Mouse (Mus musculus) G1E-ER4 (cell line): ENCODE results near the gene Gm42742. TPM values are rescaled to one million over a fixed set of nuclear protein-coding genes. Genes with fewer than 3 reads are reported as not detected.

ENCODE experiments used
- GATA1 ChIP-seq: IDR thresholded peaks from one replicate; pipeline ENCODE4 v1.8.0; 2012; ENCODE audit warnings: low read length, inconsistent platforms
- polyA plus RNA-seq: library from polyadenylated mRNA; stranded (reverse); fragments of >175 nt; gene quantifications from 2 replicates; pipeline ENCODE4 v1.2.3, GENCODE M21; 2012

Gene Gm42742
- polyA plus RNA-seq, 1 experiment, result 228 TPM

DNA sequence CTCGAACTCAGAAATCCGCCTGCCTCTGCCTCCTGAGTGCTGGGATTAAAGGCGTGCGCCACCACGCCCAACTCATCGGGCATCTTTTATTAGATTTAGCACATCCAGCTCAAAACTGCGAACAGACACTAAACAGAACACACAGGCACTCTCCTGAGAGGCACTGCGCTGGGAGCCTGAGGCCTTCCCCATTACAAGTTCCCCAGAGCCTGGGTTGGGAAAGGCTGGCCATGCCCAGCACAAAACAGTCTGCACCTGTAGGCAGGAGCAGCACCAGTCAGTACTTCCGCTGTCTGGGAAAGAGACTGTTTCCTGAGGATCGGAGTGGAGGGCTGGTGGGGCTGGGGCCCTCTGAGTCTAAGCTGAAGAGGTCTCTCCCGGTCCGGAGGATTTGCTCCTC is 5.9 kb downstream of the Gm42742 start:
- TF ChIP-seq GATA1, result no peak

- no peak for TF ChIP-seq GATA1
Measured at GRCm38 (mm10) chr7:127014320-127014719, 6.6 kb downstream of the Gm42742 start, which contains the start of gene Mvp. TSS of gene Mvp (minus strand) at chr7:127014621.

DNA sequence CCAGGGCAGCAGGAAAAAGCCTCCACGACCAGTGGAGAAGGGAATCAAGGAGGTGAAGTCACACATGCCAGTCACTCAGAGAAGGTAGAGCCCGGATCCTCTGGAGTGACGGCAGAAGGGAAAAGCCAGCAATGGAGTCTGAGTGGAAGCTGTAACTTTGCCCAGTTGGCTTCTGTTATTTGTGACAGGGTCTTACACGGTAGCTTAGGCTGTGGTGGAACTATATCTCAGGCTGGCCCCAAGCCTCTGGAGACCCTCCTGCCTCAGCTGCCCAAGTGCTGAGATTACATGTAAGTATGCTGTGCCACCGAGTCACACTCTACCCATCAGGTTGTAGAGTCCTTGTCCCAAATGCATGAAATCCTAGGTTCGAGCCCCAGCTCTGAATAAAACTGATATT is 7.5 kb downstream of the Gm42742 start:
- no peak for TF ChIP-seq GATA1

DNA sequence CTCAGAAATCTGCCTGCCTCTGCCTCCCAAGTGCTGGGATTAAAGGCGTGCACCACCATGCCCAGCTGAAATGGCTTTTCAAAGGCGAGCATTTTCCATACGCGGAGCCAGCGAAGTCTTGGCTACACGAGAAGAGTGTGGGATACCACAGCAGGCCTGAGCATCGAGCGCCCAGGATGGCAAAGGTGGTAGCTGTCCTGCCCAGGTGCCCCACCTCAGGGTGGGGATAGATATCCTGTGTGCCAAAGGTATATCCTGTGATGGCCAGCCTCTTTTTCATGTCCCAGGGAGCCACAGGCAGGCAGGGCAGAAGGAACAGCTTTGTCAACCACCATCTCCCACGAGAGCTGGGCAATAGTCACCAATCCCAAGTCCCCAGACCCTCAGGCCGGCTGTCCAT is 8.1 kb downstream of the Gm42742 start:
- TF ChIP-seq GATA1, result no peak

GRCm38 (mm10) chr7:127012374-127012773 is 8.5 kb downstream of the Gm42742 start:
- TF ChIP-seq GATA1, result no peak

GRCm38 (mm10) chr7:127011717-127012116 is 9.2 kb downstream of the Gm42742 start:
- TF ChIP-seq GATA1, result no peak

DNA sequence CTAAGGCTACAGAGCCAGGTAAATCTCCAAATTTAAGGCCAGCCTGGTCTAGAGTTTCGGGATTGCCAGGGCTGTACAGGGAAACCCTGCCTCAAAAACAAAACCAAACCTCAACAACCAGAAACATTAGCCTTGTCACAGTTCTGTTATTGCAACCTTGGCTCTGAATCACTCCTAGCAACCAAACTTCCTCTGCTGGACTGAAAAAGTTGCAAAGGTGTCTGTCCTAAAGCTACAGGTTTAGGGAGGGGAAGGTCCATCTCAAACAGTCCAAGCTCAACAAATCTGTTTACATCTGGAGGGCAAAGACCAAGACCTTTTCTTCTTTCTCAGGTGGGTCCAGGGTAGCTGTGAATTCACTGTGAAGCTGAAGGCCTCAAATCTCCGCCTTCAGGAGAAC is 9.8 kb downstream of the Gm42742 start:
- no peak for TF ChIP-seq GATA1

DNA sequence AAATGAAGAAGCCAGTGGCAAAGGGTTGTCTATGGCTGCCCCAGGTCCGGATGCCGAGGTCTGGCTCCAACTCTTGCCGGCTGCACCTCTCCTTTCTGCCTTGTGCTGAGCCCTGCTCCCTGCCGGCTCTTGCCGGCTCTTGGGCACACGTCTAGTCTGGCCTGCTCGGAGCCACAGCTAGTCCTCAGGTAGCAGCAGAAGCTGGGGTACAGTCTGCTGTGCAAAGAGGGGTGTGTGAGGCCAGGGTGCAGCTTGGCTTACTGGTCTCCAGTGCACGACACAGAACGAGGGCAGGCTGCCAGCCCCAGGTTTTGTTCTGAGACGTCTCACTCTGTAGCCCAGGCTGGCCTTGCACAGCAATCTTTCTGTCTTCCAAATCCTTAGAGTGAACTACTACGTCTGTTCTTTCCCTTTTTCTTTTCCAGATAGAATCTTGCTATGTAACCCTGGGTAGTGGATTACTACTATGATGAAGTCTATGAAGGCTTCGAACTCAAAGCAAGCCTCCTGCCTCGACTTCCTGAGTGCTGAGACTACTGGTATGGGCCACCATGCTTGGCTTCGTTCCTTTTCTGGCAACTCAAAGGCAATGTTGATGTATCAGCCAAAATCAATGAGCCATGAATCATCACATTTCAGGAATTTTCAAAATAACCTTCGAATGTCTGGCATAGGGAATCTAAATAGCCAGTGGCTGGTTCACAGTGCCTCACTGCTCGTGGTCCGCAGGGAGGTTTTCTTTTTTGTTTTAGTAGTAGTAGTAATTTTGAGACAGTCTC is 11.4 kb downstream of the Gm42742 start:
- TF ChIP-seq GATA1, result no peak

DNA sequence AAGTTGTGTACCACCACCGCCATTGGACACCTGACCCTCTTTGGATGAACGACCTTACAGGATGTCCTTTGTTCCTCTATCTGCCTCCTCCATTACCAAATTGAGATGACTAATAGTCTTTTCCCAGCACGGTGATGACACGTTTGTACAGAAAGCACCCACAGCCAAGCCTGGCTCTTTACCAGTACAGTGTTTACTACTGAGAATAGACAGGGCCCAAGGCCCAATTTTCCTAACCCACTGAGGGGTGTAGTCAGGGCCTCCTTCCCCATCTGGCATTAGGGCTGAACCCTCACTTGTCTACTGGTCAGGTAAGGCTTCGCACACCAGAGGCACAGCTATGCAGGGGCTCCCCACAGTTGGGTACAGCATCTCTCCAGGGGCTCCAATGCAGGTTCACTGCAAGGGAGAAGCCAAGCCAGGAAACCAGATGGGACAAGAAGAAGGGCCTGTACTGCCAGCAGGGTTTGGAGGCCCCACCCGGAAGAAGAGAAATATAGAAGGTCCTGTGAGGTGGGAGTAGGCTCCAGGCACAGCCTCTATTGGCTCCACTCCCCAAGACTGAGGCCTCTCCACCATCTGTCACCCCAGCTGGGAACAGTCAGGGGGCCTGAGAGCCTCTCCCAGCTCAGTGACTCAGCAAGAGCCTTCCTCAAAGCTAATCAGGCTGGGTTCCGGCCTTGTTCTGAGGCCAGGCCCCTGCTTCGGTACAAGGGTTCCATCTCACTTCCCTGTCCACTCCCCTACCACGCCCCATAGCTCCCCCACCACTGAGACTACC is 12.5 kb downstream of the Gm42742 start:
- no peak for TF ChIP-seq GATA1

DNA sequence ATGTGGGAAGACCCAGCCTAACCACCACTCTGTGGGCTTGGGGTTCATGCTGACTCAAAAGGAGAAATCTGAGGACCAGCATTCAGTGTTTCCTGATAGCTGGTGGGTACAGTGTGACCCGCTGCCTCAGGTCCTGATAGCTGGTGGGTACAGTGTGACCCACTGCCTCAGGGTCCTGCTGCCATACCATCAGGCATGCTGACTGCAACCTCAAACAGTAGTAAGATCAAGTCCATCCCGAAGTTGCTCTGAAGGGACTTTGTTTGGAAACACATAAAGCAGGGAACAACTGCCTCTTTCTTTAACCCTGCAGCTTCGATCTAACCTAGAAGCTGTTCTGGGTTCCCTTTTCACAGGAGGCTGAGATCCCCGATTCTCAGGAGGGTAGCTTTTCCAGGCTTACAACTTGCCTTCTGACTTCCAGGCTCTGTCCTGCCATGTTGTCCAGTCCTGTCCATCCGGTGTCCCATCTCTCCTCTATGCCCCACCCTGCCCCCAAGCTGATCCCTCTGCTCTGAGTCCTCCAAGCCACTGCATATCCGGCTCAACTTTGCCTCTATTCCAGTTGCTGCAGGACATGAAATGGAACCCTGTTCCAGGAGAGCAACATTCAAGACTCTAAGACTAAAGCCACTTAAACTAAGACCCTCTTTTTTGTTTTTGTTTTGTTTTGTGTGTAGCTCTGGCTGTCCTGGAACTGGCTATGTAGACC is 13.4 kb downstream of the Gm42742 start:
- no peak for TF ChIP-seq GATA1

- no peak for TF ChIP-seq GATA1
Measured at GRCm38 (mm10) chr7:127004122-127004875, 16.6 kb downstream of the Gm42742 start.

DNA sequence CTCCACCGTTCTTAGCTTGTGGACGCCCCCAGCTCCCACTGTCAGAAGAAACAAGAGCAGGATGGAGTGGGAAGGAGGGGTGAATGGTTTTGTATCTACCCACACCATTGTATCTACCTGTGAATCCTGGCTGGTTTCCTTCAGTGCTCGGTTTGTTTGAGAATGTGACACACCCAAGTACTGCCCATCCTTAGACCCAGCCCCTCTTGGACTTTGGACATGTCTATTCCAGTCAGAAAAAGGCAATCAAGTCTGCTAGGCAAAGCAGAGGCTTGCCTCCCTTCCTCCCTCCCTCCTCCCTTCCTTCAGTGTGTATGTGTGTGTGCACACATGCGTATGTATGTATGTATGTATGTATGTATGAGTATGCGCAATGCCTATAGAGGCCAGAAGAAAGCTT is 17.3 kb downstream of the Gm42742 start:
- TF ChIP-seq GATA1, result no peak

DNA sequence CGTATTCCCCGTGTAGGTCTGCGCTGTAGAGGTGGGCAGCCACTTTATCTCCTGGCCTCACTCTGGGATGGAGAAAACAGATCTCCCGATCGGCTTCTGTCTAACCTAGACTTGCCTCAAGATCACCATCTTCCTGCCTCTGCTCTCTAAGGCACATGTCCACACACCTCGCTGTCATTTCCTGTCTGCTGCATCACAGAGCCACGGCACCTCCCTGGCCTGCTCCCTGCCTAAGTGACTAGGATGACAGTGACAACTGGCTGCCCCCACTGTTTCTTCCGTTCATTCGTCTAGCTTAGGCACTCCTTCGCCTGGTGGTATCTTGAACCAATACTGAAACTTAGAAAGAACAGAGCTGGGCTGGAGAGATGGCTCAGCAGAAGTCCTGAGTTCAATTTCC is 21.3 kb downstream of the Gm42742 start:
- TF ChIP-seq GATA1, result no peak

GRCm38 (mm10) chr7:126996449-126996848 is 24.4 kb downstream of the Gm42742 start:
- TF ChIP-seq GATA1, result no peak

- TF ChIP-seq GATA1, result no peak
Measured at GRCm38 (mm10) chr7:126988816-126989215, 32.1 kb downstream of the Gm42742 start.
